Mouse (Mus musculus) myocyte (in vitro differentiated cells): ENCODE measurements around the gene C1s1.
"Not testable (repeated sequence)": the region's sequence is repeated elsewhere in the genome, so short reads cannot be mapped to it uniquely, and the experiment has no call there.

Experiments used
- MAX ChIP-seq: IDR thresholded peaks from one replicate; pipeline ENCODE4 v1.6.1; 2011; ENCODE audit warnings: low read depth, mild to moderate bottlenecking, control low read depth
- MYOG ChIP-seq, 3 experiments: IDR thresholded peaks; one replicate each; pipeline ENCODE4 v1.6.1; 2011; ENCODE audit warnings: control low read depth in 2 of 3, low read depth in 2 of 3, mild to moderate bottlenecking in 2 of 3; ENCODE audit not compliant: insufficient read length in 2 of 3, control insufficient read depth in 1 of 3, insufficient read depth in 1 of 3
- POLR2A ChIP-seq: IDR thresholded peaks from one replicate; pipeline ENCODE4 v1.6.1; 2011; ENCODE audit warnings: low read depth, mild to moderate bottlenecking, control low read depth, moderate library complexity; ENCODE audit not compliant: insufficient read length
- POLR2AphosphoS2 ChIP-seq: IDR thresholded peaks from one replicate; pipeline ENCODE4 v1.6.1; 2011; ENCODE audit warnings: low read depth, control low read depth; ENCODE audit not compliant: insufficient read length
- SRF ChIP-seq: IDR thresholded peaks from one replicate; pipeline ENCODE4 v1.6.1; 2011; ENCODE audit warnings: low read depth; ENCODE audit not compliant: control insufficient read depth, insufficient read length
- TCF12 ChIP-seq: IDR thresholded peaks from one replicate; pipeline ENCODE4 v1.6.1; 2011; ENCODE audit warnings: mild to moderate bottlenecking, control low read depth; ENCODE audit not compliant: poor library complexity, insufficient read depth, severe bottlenecking
- USF1 ChIP-seq: IDR thresholded peaks from one replicate; pipeline ENCODE4 v1.6.1; 2011; ENCODE audit warnings: low read depth, mild to moderate bottlenecking, control low read depth, moderate library complexity

DNA sequence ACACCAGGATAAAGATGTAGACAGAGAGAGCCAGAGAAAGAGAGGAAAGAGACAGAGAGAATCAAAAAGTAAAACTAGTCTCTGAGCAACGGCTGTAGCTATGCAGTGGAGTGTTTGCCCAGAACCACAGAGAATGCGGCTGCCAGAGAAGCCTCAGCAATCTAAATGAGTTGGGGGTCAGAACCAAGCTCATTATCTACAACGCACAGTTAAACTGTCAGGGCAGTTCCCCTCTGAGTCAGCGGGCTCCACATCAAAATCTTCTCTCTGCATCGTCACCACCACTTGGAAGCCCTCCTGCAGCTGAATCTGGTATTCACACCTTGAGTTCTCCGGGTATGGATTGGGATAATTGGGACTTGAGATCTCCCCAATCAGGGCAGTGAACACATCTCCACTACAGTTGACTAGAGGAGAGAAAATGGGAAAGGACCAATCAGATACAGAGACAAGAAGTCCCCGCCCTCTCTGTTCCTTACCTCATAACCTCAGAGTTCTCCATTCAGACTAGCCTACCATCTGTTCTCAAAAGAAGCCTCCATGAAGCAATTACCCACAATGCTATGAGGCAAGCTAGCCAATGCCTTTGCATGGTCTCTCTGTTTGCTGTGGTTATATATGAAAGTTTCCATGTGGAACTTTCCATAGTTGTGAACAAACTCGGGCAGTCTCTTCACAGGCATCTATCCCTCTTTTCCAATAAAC is 5.9 kb downstream of the C1s1 start:
- TF ChIP-seq POLR2A; SRF; MAX; TCF12; POLR2AphosphoS2; MYOG (IDR thresholded peaks at IDR 0.05; ENCODE audit: control insufficient read depth in 1 of 3, insufficient read depth in 1 of 3, insufficient read length in 2 of 3, low read depth in 2 of 3); USF1: not testable (repeated sequence)
